Mouse (Mus musculus) neural tube, embryonic 14.5 days (tissue): ENCODE measurements around the gene 1110008P14Rik. TPM values are rescaled to one million over a fixed set of nuclear protein-coding genes. Genes with fewer than 3 reads are reported as not detected.
"Not testable (repeated sequence)": the region's sequence is repeated elsewhere in the genome, so short reads cannot be mapped to it uniquely, and the experiment has no call there.

Source experiments
- ATAC-seq: fragments of 200-750 bp; cut with Nextera tagmentation; 2 replicates; pipeline ENCODE4 v1.8.0; 2017; ENCODE audit warnings: low read depth, mild to moderate bottlenecking, moderate TSS enrichment, moderate library complexity
- H3K27ac ChIP-seq: fragments of 300-500 bp; sonication (generic); 2 replicates; pipeline ENCODE4 v1.5.1; 2014; ENCODE audit warnings: low read depth, mild to moderate bottlenecking, control low read depth, low read length, moderate library complexity, mixed read lengths
- H3K27me3 ChIP-seq: fragments of 300-500 bp; sonication (generic); 2 replicates; pipeline ENCODE4 v1.6.1; 2014; ENCODE audit warnings: low read length; ENCODE audit not compliant: control insufficient read depth, insufficient read depth
- H3K36me3 ChIP-seq: fragments of 300-500 bp; sonication (generic); 2 replicates; pipeline ENCODE4 v1.6.1; 2014; ENCODE audit warnings: low read length, mixed read lengths; ENCODE audit not compliant: control insufficient read depth, insufficient read depth
- H3K4me1 ChIP-seq: fragments of 300-500 bp; sonication (generic); 2 replicates; pipeline ENCODE4 v1.6.1; 2014; ENCODE audit warnings: low read length; ENCODE audit not compliant: control insufficient read depth, insufficient read depth
- H3K4me2 ChIP-seq: fragments of 300-500 bp; sonication (generic); 2 replicates; pipeline ENCODE4 v1.6.1; 2014; ENCODE audit warnings: mild to moderate bottlenecking, low read depth, low read length, control low read depth
- H3K4me3 ChIP-seq: fragments of 300-500 bp; sonication (generic); 2 replicates; pipeline ENCODE4 v1.5.1; 2014; ENCODE audit warnings: low read depth, low read length, control low read depth, mixed read lengths
- H3K9ac ChIP-seq: fragments of 300-500 bp; sonication (generic); replicated peaks from 2 replicates; pipeline ENCODE4 v1.6.1; 2014; ENCODE audit warnings: low read depth, mild to moderate bottlenecking, control low read depth, low read length, mixed read lengths
- H3K9me3 ChIP-seq: fragments of 300-500 bp; sonication (generic); 2 replicates; pipeline ENCODE4 v1.6.1; 2016; ENCODE audit warnings: low read length; ENCODE audit not compliant: control insufficient read depth
- WGBS: fragments of 180-500 bp; shearing (Covaris S2); extraction: QIAGEN DNeasy Blood & Tissue Kit; methylation state at CpG from one replicate; pipeline ENCODE4 v1.1.7; 2014; 5-methylcytosine and 5-hydroxymethylcytosine counted together
- polyA plus RNA-seq: library from polyadenylated mRNA; unstranded; fragments of >200 nt; fragmentation: Nextera tagmentation; extraction: Ambion mirVana; gene quantifications from 2 replicates; pipeline ENCODE4 v1.2.1, GENCODE M21; 2014

The 1110008P14Rik gene
- polyA plus RNA-seq, 1 experiment from 2014 or later: 198 TPM

DNA sequence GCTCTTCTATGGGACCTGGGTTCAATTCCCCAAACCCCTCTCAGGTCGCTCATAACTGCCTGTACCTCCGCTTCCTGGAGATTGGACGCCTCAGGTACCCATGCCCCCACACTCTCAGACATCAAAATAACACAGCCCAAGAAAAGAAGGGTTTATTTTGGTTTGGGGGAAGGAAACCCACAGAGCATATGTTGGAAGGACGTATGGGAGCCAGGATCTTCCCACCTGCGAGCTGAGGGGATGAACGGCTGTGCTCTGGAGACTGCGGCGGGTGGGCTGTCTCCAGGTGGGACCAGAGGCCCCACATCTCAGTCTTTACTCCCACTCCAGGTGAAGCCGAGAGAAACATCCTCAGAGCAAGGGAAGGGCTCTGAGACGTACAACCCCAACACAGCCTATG is 4.8 kb downstream of the 1110008P14Rik start:
- WGBS: 92% methylated on average over 10 of the region's 10 CpGs
- H3K9me3 ChIP-seq: no peaks in the 10 kb centered on the region
- H3K9ac ChIP-seq: no peak overlapping the region
- H3K4me1 ChIP-seq: peaks cover 8% of the 10 kb centered on the region
- no peak for ATAC-seq
- H3K4me2 ChIP-seq: no peak overlapping the region
- no peak overlapping the region for H3K27ac ChIP-seq
- H3K27me3 ChIP-seq: no peaks in the 10 kb centered on the region; the same call in 1 of the 2 replicates
- H3K36me3 ChIP-seq: peaks cover 57% of the 10 kb centered on the region
- H3K4me3 ChIP-seq: no peak overlapping the region

- Histone ChIP-seq H3K4me1 (no peaks in the 10 kb centered on the region), H3K27ac (no peak overlapping the region), H3K36me3 (peaks cover 70% of the 10 kb centered on the region), H3K9me3 (no peaks in the 10 kb centered on the region), H3K4me2 (no peak overlapping the region), H3K4me3 (no peak overlapping the region), H3K27me3 (no peaks in the 10 kb centered on the region), H3K9ac (no peak overlapping the region)
- WGBS: 92% methylated on average over 13 of the region's 13 CpGs
- ATAC-seq: no peak
Observed at GRCm38 (mm10) chr2:32375317-32375940, 6.3 kb downstream of the 1110008P14Rik start.

DNA sequence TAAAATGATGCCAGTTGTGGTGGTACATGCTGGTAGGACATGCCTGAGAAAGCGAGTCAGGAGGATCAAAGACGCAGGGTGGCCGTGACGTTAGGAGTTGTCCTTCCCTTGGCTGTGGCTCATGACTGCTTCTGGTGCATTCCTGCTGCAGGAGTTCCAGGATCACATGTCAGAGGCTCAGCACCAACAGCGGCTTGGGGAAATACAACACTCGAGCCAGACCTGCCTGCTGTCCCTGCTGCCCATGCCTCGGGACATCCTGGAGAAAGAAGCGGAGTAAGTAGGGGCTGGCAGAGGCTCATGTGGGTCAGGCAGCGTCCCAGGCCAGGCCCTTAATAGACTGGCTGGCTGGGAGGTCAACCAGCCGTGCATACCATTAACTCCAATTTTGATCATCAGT is 7.5 kb downstream of the 1110008P14Rik start:
- Histone ChIP-seq H3K9me3 (no peaks in the 10 kb centered on the region), H3K4me1 (no peaks in the 10 kb centered on the region), H3K4me3 (no peak overlapping the region), H3K9ac (no peak overlapping the region), H3K4me2 (no peak overlapping the region), H3K27me3 (no peaks in the 10 kb centered on the region), H3K36me3 (peaks cover 78% of the 10 kb centered on the region), H3K27ac (no peak overlapping the region)
- 90% methylated on average over 10 of the region's 10 CpGs for WGBS
- ATAC-seq: no peak

DNA sequence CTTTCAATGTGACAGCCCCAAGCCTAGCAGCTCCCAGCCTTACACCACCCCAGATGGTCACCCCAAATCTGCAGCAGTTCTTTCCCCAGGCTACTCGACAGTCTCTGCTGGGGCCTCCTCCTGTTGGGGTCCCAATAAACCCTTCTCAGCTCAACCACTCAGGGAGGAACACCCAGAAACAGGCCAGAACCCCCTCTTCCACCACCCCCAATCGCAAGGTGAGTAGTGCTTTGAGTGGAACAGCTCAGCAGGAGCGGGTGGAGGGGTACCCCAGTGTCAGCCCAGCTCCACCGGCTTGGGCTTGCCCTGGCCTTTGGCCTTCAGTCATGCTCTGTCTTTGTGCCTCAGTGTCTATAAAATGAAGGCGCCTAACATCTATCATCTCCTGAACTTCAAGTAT is 14.4 kb downstream of the 1110008P14Rik start:
- peaks cover 39% of the 10 kb centered on the region; the same call in 1 of the 2 replicates for H3K36me3 ChIP-seq
- H3K27ac ChIP-seq: no peak overlapping the region
- H3K4me3 ChIP-seq: no peak overlapping the region
- H3K4me1 ChIP-seq: peaks cover 11% of the 10 kb centered on the region
- no peaks in the 10 kb centered on the region for H3K27me3 ChIP-seq
- no peaks in the 10 kb centered on the region for H3K9me3 ChIP-seq
- over 99% methylated on average over 5 of the region's 5 CpGs for WGBS
- no peak for ATAC-seq
- H3K4me2 ChIP-seq: no peak overlapping the region
- H3K9ac ChIP-seq: no peak overlapping the region

- Histone ChIP-seq H3K36me3 (peaks cover 13% of the 10 kb centered on the region; the same call in 1 of the 2 replicates), H3K27ac (no peak overlapping the region), H3K9me3 (no peaks in the 10 kb centered on the region), H3K4me3 (peak overlapping the region; percentile 79), H3K4me1 (peaks cover 15% of the 10 kb centered on the region), H3K4me2 (peak overlapping the region; percentile 88), H3K27me3 (no peaks in the 10 kb centered on the region), H3K9ac (0 out of 2 replicates have a peak overlapping the region, but pooled peaks have one; percentile 88)
- ATAC-seq: no peak
- WGBS: 92% methylated on average over 8 of the region's 8 CpGs
Observed at GRCm38 (mm10) chr2:32364121-32364520, 17.6 kb downstream of the 1110008P14Rik start.

DNA sequence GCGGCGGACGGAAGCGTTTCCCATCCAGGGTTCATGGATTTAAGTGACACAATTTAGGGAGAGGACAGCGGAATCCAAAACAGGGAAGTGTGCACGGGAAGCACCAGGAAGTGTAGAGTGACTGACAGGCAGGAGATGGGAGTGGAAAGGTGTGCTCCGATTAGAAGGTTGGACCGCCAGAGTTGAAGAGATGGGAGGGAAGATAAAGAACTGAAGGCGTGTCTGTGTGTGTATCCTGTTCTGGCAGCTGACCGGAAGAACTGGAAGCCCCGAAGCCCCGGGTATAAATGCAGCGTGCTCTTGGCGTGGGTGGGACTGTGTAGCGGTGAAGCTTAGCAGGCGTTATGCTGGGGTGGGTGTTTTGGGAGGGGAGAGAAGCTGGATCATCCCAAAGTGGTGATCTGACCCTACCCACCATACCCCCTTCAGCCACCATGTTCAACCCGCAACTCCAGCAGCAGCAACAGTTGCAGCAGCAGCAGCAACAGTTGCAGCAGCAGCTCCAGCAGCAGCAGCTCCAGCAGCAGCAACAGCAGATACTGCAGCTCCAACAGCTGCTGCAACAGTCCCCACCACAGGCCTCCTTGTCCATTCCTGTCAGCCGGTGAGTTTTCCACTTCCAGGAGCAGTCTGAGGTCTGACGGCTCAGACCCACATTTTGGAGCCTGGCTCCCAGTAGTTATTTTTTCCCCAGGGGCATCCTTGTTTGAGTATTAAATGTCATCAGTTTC is 18.2 kb downstream of the 1110008P14Rik start:
- Histone ChIP-seq H3K4me3 (peak overlapping the region; percentile 79), H3K27me3 (no peaks in the 10 kb centered on the region), H3K9me3 (no peaks in the 10 kb centered on the region), H3K27ac (peak overlapping the region; percentile 78), H3K9ac (peak overlapping the region; percentile 88), H3K36me3 (peaks cover 11% of the 10 kb centered on the region; the same call in 1 of the 2 replicates), H3K4me2 (peak overlapping the region; percentile 88), H3K4me1 (peaks cover 15% of the 10 kb centered on the region)
- WGBS: 14% methylated on average over 17 of the region's 19 CpGs
- no peak for ATAC-seq

GRCm38 (mm10) chr2:32362817-32363340 is 18.9 kb downstream of the 1110008P14Rik start:
- H3K36me3 ChIP-seq: peaks cover 8% of the 10 kb centered on the region; the same call in 1 of the 2 replicates
- H3K4me1 ChIP-seq: peaks cover 15% of the 10 kb centered on the region
- peak overlapping the region; percentile 79 for H3K4me3 ChIP-seq
- H3K27me3 ChIP-seq: no peaks in the 10 kb centered on the region
- WGBS: under 1% methylated on average over 53 of the region's 53 CpGs
- peak overlapping the region; percentile 78 for H3K27ac ChIP-seq
- peak; percentile 87 for ATAC-seq
- no peaks in the 10 kb centered on the region for H3K9me3 ChIP-seq
- H3K4me2 ChIP-seq: peak overlapping the region; percentile 88
- H3K9ac ChIP-seq: peak overlapping the region; percentile 88

DNA sequence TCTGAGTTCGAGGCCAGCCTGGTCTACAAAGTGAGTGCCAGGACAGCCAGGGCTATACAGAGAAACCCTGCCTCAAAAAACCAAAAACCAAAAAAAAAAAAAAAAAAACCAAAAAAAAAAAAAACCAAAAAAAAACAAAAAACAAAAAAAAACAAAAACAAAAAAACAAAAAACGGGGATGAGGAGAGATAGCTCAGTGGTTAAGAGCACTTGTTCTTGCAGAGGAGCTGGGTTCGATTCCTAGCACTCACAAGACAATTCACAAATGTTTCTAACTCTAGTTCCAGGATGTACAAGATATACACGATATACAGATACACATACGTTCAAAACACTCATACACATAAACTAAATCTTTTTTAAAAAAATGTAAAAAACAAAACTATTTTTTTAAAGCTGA is 19.5 kb downstream of the 1110008P14Rik start:
- WGBS: 46% methylated on average over 5 of the region's 5 CpGs
- not testable (repeated sequence) for H3K9me3 ChIP-seq, ATAC-seq, H3K27me3 ChIP-seq, H3K36me3 ChIP-seq
- Histone ChIP-seq H3K4me2 (peak overlapping the region; percentile 88), H3K27ac (peak overlapping the region; percentile 78; the same call in 1 of the 2 replicates), H3K9ac (peak overlapping the region; percentile 88; the same call in 1 of the 2 replicates), H3K4me3 (peak overlapping the region; percentile 79), H3K4me1 (peaks cover 15% of the 10 kb centered on the region)

GRCm38 (mm10) chr2:32361437-32361836 is 20.3 kb downstream of the 1110008P14Rik start:
- ATAC-seq: no peak
- 1% methylated on average over 24 of the region's 24 CpGs for WGBS
- H3K4me3 ChIP-seq: peak overlapping the region; percentile 27; the same call in 1 of the 2 replicates
- H3K9me3 ChIP-seq: no peaks in the 10 kb centered on the region
- no peak overlapping the region for H3K27ac ChIP-seq
- H3K4me1 ChIP-seq: peaks cover 15% of the 10 kb centered on the region
- H3K4me2 ChIP-seq: peak overlapping the region; percentile 59
- H3K27me3 ChIP-seq: no peaks in the 10 kb centered on the region
- H3K36me3 ChIP-seq: no peaks in the 10 kb centered on the region
- H3K9ac ChIP-seq: no peak overlapping the region
